Mouse (Mus musculus) spleen, postnatal 14 days (tissue): ENCODE measurements around the gene Flt1.
"Not testable (repeated sequence)": the region's sequence is repeated elsewhere in the genome, so short reads cannot be mapped to it uniquely, and the experiment has no call there.

Experiments
- DNase-seq, 2 experiments: peaks; one replicate each; pipeline ENCODE4 v3.0.0; 2021 to 2022; ENCODE audit warnings: low spot score in 2 of 2

Gene Flt1

GRCm38 (mm10) chr5:147614659-147615058 lies 111.2 kb downstream of the Flt1 start:
- no peak for DNase-seq

GRCm38 (mm10) chr5:147611348-147611747 lies 114.5 kb downstream of the Flt1 start:
- not testable (repeated sequence) for DNase-seq

- DNase-seq = no peak
These were observed 118.4 kb downstream of the Flt1 start for GRCm38 (mm10) chr5:147607256-147607975.

- DNase-seq = no peak
These were observed 119.1 kb downstream of the Flt1 start for GRCm38 (mm10) chr5:147606751-147607150.

- no peak for DNase-seq
These were observed 124.1 kb downstream of the Flt1 start for GRCm38 (mm10) chr5:147601460-147602360.

GRCm38 (mm10) chr5:147597825-147598224 lies 128.0 kb downstream of the Flt1 start:
- DNase-seq = no peak

- DNase-seq = no peak
These were observed 136.0 kb downstream of the Flt1 start for GRCm38 (mm10) chr5:147589814-147590213.

GRCm38 (mm10) chr5:147585070-147585469 lies 140.7 kb downstream of the Flt1 start:
- DNase-seq = no peak

GRCm38 (mm10) chr5:147584648-147585047 lies 141.2 kb downstream of the Flt1 start:
- no peak for DNase-seq

- peak; percentile 32 to 61 for DNase-seq
These were observed 142.0 kb downstream of the Flt1 start for GRCm38 (mm10) chr5:147583702-147584298.

GRCm38 (mm10) chr5:147580181-147580580 lies 145.6 kb downstream of the Flt1 start:
- no peak for DNase-seq

- DNase-seq = no peak
These were observed 146.1 kb downstream of the Flt1 start for GRCm38 (mm10) chr5:147579691-147580090.

- DNase-seq = no peak
These were observed 146.7 kb downstream of the Flt1 start for GRCm38 (mm10) chr5:147579148-147579547.

- DNase-seq = no peak
These were observed 148.8 kb downstream of the Flt1 start for GRCm38 (mm10) chr5:147577003-147577402.

- DNase-seq = no peak
These were observed 151.3 kb downstream of the Flt1 start for GRCm38 (mm10) chr5:147574517-147574916.

- no peak for DNase-seq
These were observed 152.3 kb downstream of the Flt1 start for GRCm38 (mm10) chr5:147573555-147573954.

GRCm38 (mm10) chr5:147572695-147573094 lies 153.1 kb downstream of the Flt1 start:
- no peak for DNase-seq

- DNase-seq = no peak
These were observed 159.5 kb downstream of the Flt1 start for GRCm38 (mm10) chr5:147566335-147566734.

GRCm38 (mm10) chr5:147565444-147565843 lies 160.4 kb downstream of the Flt1 start:
- DNase-seq = no peak

GRCm38 (mm10) chr5:147564140-147564590 lies 161.6 kb downstream of the Flt1 start:
- no peak for DNase-seq

GRCm38 (mm10) chr5:147563511-147564139 lies 162.2 kb downstream of the Flt1 start:
- no peak for DNase-seq

- not testable (repeated sequence) for DNase-seq
These were observed 168.2 kb downstream of the Flt1 start for GRCm38 (mm10) chr5:147557641-147558040.
